Mouse (Mus musculus) liver, adult 2 months (tissue): ENCODE results near the gene Ccdc146.

Source experiments
- CTCF ChIP-seq: fragments of 200-500 bp; IDR thresholded peaks from 2 replicates; pipeline ENCODE4 v1.5.1; 2011; ENCODE audit warnings: low read depth, low read length, control low read depth
- POLR2A ChIP-seq: fragments of 200-500 bp; IDR thresholded peaks from 2 replicates; pipeline ENCODE4 v1.6.1; 2011; ENCODE audit warnings: low read length, control low read depth; ENCODE audit not compliant: insufficient read depth; ENCODE audit errors: extremely low read depth

- TF ChIP-seq POLR2A (no peak), CTCF (peak; percentile 76)
These were observed 98.0 kb downstream of the Ccdc146 start for GRCm38 (mm10) chr5:21326494-21326893.
